Mouse (Mus musculus) heart, embryonic 11.5 days (tissue): ENCODE measurements around the gene Med19. TPM values are rescaled to one million over a fixed set of nuclear protein-coding genes. Genes with fewer than 3 reads are reported as not detected.

ENCODE experiments used
- polyA plus RNA-seq: library from polyadenylated mRNA; unstranded; fragments of >200 nt; fragmentation: Nextera tagmentation; extraction: Ambion mirVana; gene quantifications from 2 replicates; pipeline ENCODE4 v1.2.1, GENCODE M21; 2014

Med19 gene
- polyA plus RNA-seq, 1 experiment from 2014 or later: 42.1 TPM

Other genes starting within 250 kb of the Med19 start
- gene Tfpi, start 201.6 kb upstream of the Med19 start, polyA plus RNA-seq: 76.3 and 83.8 TPM in 2 replicates
- 71.2 and 77.5 TPM in 2 replicates for gene Ctnnd1, start 27.6 kb upstream of the Med19 start, polyA plus RNA-seq
- gene Btbd18, start 19.3 kb upstream of the Med19 start, polyA plus RNA-seq: 0.14 and 0.20 TPM in 2 replicates
- 298 and 299 TPM in 2 replicates for gene Selenoh, start 7.6 kb upstream of the Med19 start, polyA plus RNA-seq
- not detected in 2 replicates for gene Gm28635, start 361 bp upstream of the Med19 start, polyA plus RNA-seq
- 144 and 175 TPM in 2 replicates for gene Tmx2, start 738 bp downstream of the Med19 start, polyA plus RNA-seq
- 29.2 and 31.0 TPM in 2 replicates for gene Zdhhc5, start 36.8 kb downstream of the Med19 start, polyA plus RNA-seq
- 26.6 and 30.4 TPM in 2 replicates for gene Clp1, start 48.9 kb downstream of the Med19 start, polyA plus RNA-seq
- 8.5 and 13.8 TPM in 2 replicates for gene Ypel4, start 55.7 kb downstream of the Med19 start, polyA plus RNA-seq
- 6.6 and 6.9 TPM in 2 replicates for gene Gm19426, start 65.3 kb downstream of the Med19 start, polyA plus RNA-seq
- 35.0 and 41.8 TPM in 2 replicates for gene Serping1, start 97.0 kb downstream of the Med19 start, polyA plus RNA-seq
- gene Ube2l6, start 120.4 kb downstream of the Med19 start, polyA plus RNA-seq: 95.9 and 105 TPM in 2 replicates
- gene Smtnl1, start 144.2 kb downstream of the Med19 start, polyA plus RNA-seq: 0.37 and 0.49 TPM in 2 replicates
- 76.8 and 77.9 TPM in 2 replicates for gene Timm10, start 148.6 kb downstream of the Med19 start, polyA plus RNA-seq
- gene Slc43a1, start 160.4 kb downstream of the Med19 start, polyA plus RNA-seq: 36.1 and 41.4 TPM in 2 replicates
- gene Rtn4rl2, start 208.3 kb downstream of the Med19 start, polyA plus RNA-seq: 0.23 and 1.1 TPM in 2 replicates